Mouse (Mus musculus): Measurements from ENCODE around the gene Arhgef10l.

Arhgef10l gene

DNA sequence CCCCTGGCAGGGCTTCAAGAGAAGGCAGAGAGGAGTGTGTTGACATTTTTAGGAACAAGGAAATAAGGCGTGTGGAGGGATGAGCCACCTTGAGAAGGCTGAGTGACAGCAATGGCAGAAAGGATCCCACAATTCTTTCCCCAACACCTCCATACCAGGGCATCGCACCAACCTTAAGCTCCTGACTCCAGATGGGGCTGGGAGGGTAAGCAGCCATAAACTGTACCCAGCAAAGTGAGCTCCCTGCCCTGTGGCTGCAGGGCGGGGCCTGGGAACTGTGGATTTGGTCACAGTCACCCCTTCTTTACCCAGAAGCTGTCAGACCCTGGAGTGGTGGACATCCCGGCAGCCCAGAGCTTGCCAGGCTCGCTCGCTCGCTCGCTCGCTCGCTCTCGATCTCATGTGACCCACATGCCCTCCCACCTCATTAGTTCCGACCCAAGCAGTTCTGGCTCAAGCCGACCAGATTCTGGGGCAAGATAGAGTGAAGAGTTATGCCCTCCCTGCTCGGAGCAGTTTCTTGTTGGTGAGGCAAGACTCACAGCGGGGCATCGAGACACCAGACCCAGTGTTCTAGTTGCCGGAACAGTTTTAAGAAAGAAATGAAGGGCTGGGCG lies 4.3 kb downstream of the Arhgef10l start:
- CTCF ChIA-PET, result no interaction called here

DNA sequence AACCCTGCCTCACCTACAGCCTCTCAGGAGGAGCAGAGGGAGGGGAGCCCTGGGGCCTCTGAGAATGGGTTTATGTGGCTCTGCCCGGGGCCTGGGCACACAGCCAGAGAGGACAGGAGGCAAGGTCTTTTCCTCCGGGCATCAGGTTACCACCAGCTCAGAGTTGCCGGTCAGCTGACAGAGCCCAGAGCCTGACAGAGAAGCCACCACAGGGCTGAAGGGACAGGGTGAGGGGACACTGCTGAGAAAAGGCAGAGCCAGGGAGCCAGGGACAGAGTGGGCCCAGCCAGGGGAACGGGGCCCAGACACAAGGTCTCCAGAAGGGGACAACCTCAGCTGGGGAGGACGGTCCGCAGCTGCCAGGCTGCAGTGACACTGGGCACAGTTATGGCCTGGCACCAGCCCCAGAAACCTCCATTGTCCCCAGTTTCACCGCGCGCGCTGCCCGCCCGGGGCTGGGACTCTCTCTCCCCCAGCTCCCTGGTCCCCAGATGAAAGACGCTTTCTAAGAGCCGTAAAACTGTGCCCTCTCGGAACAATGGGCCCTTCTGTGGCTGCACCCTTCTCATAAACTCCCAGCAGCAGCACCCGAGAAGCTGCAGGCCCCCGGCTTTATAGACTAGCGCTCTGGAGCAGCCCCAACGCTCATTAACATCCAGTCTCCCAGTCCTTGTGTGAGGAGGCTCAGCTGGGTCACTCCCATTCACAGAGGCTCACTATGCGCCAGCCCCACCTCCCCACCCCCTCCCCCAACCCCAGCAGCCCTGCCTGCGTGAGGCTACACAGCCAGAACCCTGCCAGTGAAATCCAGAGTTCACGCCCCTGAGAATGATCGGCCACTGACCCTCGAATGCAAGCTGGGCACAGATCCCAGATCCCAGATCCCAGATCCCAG lies 7.9 kb downstream of the Arhgef10l start:
- CTCF ChIA-PET, result no interaction called here

DNA sequence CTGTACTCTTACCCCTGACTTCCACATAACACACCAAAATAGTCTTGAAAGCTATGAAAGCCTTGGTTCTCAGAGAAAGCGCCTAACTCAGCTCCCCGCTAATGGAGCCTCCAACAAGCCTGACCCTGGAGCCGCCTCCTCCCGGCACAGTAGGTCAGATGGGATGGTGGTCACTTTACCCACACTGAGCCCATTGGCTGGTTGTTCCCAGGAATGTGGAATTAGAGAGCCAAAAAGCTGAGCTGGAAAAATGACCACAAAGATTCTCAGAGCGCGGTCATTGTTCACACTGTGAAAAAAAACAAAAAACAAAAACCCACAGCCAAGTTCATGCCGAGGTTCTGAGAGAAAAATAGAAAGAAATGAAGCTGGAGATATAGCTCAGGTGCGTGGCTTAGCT lies 9.3 kb downstream of the Arhgef10l start:
- CTCF ChIA-PET, result no interaction called here

DNA sequence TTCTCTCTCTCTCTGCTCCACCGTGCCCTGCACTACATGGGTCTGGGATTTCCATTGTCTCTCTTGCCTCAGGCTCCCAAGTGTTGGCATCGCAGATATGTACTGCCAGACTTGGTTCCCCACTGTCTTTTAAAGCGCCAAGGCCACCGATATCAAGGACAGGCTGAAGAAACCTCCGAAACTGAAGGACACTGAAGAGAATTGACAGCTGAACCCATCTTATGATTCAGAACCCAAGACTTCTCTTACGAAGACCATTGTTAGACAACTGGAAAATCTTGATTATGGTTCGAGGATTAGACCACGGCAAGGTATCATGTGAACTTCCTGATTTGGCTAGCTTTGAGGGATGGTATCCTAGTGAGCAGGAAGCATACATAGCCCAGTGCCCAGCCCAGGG lies 11.0 kb downstream of the Arhgef10l start:
- CTCF ChIA-PET, result no interaction called here

DNA sequence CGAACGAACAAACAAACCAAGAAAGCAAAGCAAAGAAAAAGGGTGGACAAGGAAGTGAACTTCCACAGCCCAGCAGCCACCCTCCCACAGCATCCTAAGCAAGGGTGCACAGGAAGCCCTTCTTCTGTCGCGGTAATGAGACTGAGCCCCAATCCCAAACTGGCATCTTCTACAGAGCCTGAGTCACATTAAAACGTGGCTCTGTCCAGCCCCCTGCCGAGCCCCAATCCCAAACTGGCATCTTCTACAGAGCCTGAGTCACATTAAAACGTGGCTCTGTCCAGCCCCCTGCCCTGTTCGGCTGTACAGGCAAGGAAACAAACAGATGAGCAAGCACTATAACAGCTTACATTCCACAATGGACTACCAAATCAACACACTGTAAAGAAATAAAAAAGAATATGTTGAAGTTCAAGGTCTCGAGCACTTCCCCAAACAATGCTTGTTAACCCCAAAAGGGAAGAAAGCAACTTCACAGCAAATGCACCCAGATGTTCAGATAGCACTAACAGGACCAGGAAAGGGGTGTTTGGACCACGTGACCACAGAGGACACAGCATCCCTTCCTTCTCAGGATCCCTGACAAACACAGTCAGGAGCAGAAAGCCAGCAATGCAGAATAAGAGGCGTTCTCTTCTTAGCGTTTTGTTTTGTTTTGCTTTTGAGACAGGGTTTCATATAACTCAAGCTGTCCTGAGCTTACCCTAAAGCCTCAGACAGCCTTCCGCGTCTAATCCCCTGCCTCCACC lies 11.8 kb downstream of the Arhgef10l start:
- CTCF ChIA-PET, result no interaction called here

DNA sequence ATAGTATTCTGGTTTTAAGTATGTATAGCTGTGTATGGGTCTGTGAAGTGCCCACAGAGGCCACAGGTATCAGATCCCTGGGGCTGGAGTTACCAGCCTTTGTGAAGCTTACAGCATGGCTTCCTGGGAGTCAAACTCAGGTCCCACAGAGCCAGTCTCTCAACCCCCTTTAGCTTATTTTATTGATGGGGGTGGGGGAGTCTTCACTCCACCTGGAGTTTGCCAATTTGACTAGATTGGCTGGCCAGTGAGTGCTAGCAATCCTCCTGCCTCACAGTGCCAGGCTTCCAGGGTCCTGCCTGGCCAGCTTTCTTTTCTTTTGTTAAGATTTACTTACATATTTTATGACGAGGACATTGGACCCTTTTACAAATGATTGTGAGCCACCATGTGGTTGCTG lies 16.1 kb downstream of the Arhgef10l start:
- CTCF ChIA-PET, result no interaction called here

DNA sequence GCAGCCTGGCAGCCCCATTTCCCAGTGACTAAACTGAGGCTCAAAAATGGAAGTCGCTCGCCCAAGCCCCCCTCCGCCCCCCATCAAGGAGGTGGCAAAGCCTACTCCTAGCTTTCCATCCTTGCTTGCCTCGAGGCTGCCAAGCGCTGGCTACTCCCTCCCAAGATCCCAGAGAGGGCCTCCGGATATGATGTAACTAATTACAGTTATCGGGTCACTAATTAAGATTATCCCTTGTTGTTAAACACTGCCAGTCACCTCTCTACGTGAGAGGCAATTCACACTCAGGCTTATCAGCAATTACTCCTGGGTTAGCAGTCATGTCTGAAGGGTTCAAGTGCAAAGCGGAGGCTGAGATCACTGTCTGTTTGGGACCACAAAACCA lies 16.6 kb downstream of the Arhgef10l start:
- CTCF ChIA-PET, result no interaction called here

DNA sequence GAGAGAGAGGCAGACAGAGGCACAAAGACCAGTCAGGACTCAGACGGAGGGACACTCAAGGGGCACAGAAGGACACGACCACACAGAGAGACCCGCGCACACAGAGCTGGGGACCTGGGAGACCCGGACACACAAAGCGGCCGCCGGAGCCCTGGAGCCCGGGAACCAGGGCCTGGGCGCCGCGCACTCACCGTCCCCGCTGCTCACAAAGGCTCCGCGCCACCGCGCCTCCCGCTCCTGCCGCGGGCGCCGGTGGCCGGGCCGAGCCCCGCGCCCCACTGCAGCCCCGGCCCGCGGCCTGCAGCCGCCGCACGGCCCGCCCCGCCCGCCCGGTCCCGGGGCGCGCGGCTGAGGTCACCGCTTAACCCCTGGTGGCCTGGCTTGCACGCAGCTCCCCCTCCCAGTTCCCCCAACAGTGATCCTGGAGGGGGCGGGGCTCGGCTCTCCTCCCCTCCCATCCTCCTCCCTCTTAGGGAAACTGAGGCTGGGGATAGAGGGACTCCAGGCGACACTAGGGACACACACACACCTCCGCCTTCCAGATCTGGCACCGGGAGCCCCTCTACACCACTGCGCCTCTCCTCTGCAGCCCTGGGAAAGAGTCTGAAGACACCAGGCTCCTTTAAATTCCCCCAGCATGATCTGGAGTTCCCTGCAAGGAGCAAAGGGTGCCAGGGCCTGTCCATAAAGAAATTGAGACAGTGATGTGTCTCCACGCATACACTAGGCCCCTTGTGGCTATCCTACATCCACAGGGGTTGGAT lies 17.2 kb downstream of the Arhgef10l start:
- CTCF ChIA-PET, result interaction anchor here (0.6 kb wide), 1 partner anchor 25 kb away, joined by 5 read pairs; no protein-coding TSS in a partner anchor

DNA sequence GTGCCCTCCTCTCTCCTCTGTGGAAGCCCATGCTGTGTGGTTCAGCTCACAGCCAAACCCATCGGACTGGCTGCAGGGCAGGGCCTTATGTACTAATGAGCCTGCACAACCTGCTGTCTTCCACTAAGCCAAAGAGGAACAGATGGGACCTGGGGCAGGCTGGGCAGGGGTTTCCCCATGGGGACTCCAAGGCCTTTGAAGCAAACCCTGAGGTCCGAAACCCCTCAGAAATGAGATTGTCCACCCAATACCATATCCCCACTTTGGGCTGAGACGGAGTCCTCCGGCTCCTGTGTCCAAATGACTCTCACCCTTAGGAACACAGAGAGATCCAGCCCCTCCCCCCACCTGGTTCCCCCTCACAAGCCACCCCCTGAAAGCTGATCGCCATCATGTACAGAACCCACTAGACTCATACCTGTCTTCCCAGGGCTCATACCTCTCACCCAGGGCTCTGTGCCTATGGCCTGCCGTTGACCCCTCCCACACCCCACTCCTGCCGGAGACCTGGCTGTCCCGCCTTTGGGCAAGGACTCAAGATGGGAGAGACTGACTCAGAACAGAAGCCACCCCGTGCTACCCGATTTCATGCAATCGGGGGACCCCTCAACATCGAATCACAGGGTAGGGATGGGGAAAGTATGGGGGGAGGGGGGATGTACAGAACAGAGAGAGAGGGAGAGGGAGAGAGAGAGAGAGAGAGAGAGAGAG lies 17.9 kb downstream of the Arhgef10l start:
- CTCF ChIA-PET, result interaction anchor here (0.6 kb wide), 1 partner anchor 25 kb away, joined by 5 read pairs; no protein-coding TSS in a partner anchor

DNA sequence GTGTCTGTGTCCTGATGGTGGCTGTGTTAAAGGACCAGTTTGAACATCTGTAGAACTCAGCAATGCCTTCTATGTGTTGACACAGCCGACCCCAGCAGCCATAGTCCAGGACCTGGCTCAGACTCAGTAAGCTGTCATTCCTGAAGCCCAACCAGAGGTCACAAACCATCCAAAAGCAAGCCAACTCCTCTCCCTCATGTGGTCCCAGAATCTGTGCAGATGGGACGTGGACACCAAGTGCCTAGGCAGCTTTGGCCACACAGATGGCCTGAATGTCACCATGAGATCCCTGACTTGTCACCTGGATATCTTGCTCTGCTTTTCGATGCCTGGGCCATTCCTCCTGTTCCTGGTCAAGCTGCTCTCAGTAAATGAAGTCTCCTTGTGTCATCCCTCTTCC lies 20.2 kb downstream of the Arhgef10l start:
- CTCF ChIA-PET, result no interaction called here

DNA sequence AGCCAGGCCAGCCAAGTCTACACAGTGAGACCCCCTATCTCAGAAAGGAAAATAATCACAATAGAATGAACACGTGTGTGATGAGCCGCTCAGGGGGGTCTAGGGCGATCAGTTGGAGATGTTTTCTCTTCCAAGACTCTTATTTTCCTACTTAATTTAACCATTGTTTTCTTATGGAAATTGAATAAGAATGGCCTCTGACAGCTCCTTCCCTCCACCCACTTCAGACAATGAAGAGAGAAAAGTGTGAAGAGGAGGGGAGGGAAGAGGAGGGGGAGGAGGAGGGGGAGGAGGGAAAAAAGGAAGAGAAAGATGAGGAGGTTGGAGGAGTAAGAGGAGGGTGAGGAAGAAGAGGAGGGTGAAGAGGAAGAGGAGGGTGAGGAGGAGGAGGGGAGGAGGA lies 21.1 kb downstream of the Arhgef10l start:
- CTCF ChIA-PET, result no interaction called here

DNA sequence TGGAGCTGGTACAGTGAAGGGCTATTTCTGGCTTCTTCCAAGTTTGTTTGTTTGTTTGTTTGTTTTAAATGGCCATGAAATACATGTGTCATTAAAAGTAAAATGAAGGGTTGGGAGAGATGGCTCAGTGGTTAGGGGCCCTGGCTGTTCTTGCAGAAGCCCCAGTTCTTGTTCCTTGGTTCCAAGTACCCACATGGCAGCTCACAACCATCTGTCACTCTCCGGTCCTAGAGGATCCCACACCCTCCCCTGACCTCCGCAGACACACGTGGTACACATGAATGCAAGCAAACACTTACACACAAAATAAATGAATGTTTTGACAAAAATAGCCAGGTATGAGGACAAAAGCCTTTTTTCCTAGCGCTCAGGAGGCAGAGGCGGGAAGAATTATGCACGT lies 21.5 kb downstream of the Arhgef10l start:
- CTCF ChIA-PET, result no interaction called here

DNA sequence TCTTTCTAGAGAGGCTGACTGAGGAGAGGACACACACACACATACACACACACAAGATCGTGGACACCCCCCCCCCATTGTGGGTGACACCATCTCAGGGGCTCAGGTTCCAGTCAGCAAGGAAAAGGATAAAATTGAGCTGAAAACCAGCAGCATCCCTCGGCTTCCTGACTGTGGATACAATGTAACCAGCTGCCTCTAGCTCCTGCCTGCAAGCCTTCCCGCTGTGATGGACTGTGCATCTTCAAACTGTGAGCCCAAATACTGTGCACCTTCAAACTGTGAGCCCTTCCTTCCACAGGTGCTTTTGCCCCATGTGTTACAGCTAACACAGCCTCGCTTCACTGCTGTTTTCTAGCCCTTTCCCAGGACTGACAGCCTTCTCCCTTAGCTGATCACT lies 23.4 kb downstream of the Arhgef10l start:
- CTCF ChIA-PET, result interaction anchor here (0.6 kb wide), 1 partner anchor 320 kb away, joined by 8 read pairs; no protein-coding TSS in a partner anchor

DNA sequence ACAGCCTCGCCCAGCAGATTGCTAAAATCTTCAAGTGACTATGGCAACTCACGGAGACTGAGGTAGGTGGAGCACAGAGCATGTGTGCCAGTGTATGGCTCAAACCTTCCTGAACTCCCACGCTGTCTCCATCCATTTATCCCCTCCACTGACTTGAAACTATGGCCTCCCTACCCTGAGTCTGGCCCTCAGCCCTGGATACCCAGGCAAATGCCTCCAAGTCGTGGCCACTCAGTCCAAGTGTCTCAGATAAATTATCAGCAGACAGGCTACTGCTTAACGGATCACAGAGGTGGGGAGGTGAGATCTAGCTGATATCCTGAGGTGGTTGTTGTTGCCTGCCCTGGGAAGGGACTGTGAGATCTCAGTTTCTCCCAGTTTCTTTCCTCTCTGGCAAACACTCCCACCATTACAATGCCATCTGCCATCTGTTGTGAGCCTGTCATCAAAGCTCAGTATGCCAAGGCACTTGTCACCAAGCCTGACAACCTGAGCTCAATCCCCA lies 24.3 kb downstream of the Arhgef10l start:
- CTCF ChIA-PET, result no interaction called here

DNA sequence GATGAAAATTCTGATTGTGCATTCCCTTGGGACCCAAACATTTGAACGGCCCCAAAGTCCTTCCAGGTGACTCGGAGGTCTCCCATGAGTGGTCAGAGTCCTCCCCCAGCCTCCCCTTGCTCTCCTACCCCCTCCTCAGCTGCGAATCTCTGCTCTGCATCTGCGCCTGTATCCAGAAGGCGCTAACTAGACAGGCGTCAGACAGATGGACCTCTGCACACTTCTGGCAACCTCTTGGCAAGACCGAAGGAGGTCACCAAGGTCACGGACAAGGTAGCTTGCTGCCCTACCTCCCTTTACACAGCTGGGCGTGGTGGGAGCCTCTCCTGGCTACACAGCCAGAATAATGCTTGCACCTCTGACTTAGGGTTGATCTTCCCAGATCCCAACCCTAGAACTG lies 25.1 kb downstream of the Arhgef10l start:
- CTCF ChIA-PET, result no interaction called here

DNA sequence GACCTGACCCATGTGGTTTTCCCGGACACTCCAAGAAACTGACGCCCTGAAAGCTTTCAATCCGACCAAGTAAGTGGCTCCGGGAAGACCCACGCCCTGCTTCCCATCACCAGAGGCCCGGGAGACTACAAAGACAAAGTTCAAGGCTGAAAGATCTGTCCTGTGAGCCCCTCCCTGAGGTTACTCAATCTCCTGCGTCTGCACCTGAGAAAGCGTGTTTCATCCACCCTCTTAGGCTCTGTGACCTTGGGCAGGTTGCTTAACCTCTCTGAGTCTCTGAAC lies 25.6 kb downstream of the Arhgef10l start:
- CTCF ChIA-PET, result no interaction called here

DNA sequence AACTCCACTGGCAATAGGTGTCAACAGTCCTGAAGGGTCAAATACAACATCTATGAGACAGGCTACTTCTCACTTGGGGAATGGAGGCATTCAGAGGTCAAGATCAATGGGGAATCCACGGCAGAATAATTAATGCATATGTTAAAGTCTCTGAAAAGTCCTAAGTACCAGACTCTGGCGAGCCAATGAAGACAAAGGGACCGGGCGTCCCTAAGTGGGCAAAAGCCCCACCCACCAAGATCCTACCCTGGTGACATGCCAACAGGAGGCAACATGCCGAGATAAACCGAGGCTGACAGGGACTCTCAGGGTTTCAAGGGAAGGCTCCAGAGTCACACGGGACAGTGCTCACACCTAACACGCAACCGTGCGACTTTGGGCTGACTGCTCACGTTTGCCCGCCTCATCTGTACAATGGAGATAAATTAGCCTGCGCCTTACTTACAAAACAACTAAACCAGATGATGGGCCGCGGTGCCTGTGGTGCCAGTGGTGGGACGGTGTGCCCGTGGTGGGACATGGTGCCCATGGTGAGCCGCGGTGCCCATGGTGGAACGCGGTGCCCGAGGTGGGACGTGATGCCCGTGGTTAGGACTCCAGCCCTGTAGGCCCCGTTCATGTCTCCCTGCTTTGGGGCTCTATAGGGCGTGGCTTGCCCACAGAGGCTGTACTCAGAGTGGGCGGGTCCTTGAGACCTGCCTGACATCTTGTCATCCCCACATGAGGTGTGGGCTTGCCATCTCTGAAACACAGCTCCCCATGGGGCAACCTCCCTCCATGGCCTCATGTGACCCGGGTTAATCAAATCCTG lies 26.2 kb downstream of the Arhgef10l start:
- CTCF ChIA-PET, result no interaction called here

DNA sequence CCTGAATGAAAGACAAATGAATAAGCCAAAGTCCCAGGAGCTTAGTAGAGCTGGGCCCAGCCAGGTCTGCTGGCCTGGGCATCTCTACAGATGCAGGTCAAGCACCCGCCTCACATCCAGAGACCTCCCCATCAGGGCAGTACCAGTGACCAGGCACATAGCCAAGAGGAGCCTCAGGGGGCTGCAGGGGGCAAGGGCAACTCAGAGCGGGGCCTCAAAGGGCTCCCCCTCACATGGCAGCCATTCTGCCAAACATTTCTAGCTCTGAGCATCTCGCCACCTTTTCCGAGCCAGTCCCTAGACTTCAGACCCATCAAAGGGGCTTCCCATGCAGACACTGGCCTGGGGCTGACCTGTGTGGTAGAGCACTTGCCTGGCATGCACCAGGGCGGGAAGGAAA lies 27.2 kb downstream of the Arhgef10l start:
- CTCF ChIA-PET, result no interaction called here

DNA sequence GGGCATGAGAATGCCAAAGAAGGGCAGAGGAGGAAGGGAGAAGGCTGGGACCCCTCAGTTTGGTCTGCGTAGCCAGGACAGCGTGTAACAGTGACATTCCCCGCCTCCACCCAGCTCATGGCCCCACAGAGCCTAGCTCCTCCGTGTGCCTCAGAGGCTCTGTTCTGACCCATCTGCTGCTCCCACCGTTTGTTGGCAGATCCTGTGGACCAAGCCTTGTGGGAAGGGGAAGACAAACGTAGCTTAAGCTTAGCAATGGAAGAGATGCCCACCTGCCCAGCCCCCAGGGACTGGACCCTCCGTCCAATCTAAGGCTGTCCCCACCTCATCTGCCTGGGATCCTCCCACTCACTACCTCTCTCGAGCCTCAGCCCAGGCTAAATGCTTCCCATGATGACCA lies 28.5 kb downstream of the Arhgef10l start:
- CTCF ChIA-PET, result no interaction called here

DNA sequence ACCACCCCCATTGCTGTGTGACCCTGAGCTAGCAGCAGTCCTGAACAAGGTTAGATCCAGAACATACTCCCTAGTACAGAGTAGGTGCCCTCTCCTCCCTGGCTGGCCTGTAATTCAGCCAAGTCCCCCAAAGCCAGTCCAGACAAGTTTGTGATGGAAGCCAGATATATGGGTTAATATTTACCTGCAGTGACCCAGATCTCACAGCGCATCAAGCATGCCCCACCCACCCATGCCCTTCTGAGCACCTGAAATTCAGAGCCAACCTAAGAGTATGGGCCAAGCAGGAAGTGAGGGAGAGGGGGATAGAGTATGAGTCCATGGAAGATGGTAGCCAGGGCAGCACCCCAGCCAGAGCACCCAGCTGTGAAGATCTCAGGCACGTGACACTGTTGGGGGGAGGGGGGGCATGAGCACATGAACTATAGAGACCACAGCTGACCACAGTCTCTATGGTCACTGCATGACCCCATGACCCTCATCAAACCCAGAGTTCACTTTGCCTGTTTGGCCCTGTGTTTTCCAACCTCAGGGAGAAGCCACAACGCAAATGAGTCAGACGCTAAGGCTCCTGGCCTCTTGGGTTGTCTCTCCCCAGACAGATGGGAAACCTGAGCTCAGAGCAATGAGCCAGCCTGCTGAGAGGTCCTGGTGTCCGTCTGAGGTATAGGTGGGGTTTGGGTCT lies 29.4 kb downstream of the Arhgef10l start:
- CTCF ChIA-PET, result no interaction called here
